Mouse (Mus musculus) embryonic stem cell, embryonic (primary cell): ENCODE measurements around the gene D10Jhu81e.
"Not testable (repeated sequence)": the region's sequence is repeated elsewhere in the genome, so short reads cannot be mapped to it uniquely, and the experiment has no call there.

ENCODE experiments used
- CTCF ChIA-PET, 4 experiments: fragments of 300-600 bp in 2 of 4; fragments of 350-600 bp in 2 of 4; sonication (Branson Sonifier 250); formaldehyde crosslinking; loops; one replicate each; lab custom pipeline; 2022; ENCODE audit warnings: inconsistent platforms in 2 of 4; lab: Charles Lee
- POLR2A ChIA-PET, 4 experiments: fragments of 300-600 bp in 2 of 4; fragments of 350-600 bp in 2 of 4; sonication (Branson Sonifier 250); formaldehyde crosslinking; loops; one replicate each; lab custom pipeline; 2022; ENCODE audit warnings: antibody characterized with exemption in 4 of 4, inconsistent platforms in 1 of 4; lab: Charles Lee

The D10Jhu81e gene

DNA sequence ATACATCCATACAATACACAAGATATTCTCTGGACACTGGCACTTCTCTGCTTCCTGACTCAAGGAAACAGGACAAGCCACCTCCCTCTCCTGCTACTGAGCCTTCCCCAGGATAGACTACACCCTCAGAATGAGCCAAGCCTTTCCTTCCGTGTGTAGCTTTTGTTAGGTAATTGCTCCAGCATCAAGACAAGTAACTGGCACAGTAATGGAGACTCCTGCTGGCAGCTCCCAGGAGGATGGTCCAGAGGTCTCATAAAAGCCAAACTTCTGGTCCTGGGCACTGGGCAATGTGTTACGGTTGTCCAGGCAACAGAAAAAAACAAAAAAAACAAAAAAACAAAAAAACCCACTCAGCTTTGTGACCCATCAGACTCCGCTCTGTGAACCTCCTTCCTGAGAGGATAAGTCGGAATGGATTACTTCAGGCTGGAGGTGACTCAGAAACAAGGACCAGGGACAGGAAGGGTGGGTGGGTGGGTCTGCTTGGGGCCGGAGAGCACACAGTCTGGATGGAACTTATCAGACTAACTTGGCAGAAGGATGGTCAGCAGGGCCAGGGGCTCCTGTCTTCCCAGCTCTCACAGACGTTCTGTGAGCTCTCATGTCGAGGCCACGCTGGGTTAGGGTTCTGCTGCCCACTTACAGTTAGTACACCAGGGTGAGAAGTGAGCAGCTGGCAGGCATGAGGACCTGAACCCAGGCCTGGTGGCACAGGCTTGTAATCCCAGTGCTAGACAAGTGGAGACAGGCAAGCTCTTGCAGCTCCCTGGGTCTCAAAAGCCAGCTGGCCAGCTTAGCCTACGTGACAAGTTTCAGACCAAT lies 42.3 kb downstream of the D10Jhu81e start:
- ChIA-PET POLR2A (interaction anchor here in 3 of 4 experiments (0.6 to 1.4 kb wide), 4 partner anchors 10 to 256 kb away, joined by 3 to 5 read pairs (median 3); partner anchors contain the start of gene Icosl (in 1 of the 3)), CTCF (no interaction called here)

GRCm38 (mm10) chr10:78126311-78126710 lies 43.3 kb downstream of the D10Jhu81e start:
- ChIA-PET POLR2A (interaction anchor here in 3 of 4 experiments (0.6 to 1.4 kb wide), 4 partner anchors 11 to 551 kb away, joined by 3 to 8 read pairs (median 4); partner anchors contain the start of gene Icosl (in 1 of the 3)), CTCF (interaction anchor here in 1 of 4 experiments (0.6 kb wide), 1 partner anchor 11 kb away, joined by 5 read pairs; no protein-coding TSS in a partner anchor)

- POLR2A ChIA-PET: interaction anchor here in 1 of 4 experiments (1.1 kb wide), 1 partner anchor 115 kb away, joined by 3 read pairs; the partner anchor contains the start of gene Pfkl
- CTCF ChIA-PET: not testable (repeated sequence)
Observed at GRCm38 (mm10) chr10:78125061-78125460, 44.5 kb downstream of the D10Jhu81e start.

DNA sequence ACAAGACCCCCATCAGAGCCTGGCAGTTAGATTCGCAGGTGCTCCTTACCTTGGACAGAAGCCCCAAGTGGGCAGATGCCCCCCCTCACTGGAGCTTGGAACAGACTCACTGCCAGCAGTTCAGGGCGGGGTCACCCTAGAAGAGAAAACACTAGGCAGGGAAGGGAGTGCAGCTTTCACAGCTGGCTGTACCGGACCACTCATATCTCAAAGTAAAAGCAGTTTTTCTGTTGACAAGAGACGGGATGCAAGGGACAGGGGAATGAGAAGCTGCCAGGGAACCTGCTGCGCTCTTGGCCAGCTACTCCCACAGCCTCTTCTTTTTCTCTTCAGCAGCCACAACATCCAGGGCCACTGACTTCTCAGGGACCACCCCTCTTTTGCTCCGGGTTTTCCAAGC lies 45.4 kb downstream of the D10Jhu81e start:
- POLR2A ChIA-PET: interaction anchor here in 2 of 4 experiments (1.1 kb wide), 2 partner anchors 114 to 140 kb away, joined by 3 read pairs; partner anchors contain the start of gene Pfkl (in 1 of the 2)
- CTCF ChIA-PET: not testable (repeated sequence)

GRCm38 (mm10) chr10:78119422-78119821 lies 50.2 kb downstream of the D10Jhu81e start:
- POLR2A ChIA-PET: interaction anchor here in 2 of 4 experiments (0.5 to 1.7 kb wide), 5 partner anchors 12 to 115 kb away, joined by 3 to 5 read pairs (median 4); no protein-coding TSS in a partner anchor

DNA sequence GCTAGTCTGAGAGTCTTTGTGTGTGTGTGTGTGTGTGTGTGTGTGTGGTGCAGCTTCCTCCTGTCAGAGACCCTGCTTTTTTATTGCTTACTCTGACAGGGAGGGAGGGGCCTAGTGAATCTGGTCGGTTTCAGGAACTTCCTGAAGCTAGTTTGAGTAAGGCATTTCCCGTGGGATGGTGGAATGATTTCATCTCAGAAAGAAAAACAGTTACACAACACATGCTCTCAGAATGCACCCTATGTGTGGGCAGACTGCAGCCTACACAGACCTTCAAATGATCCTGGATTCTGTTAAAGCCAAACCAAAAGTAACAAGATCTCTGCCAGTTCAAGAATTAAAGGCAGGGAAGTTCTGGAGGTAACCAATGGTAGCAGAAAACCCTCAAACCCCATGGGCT lies 54.4 kb downstream of the D10Jhu81e start:
- ChIA-PET CTCF (interaction anchor here in 2 of 4 experiments (0.6 to 1.1 kb wide), 2 partner anchors 11 to 72 kb away, joined by 3 to 5 read pairs; partner anchors contain the start of gene Aire (in 1 of the 2)), POLR2A (interaction anchor here in 1 of 4 experiments (1.2 to 2.0 kb wide), 3 partner anchors 13 to 20 kb away, joined by 3 to 5 read pairs (median 4); no protein-coding TSS in a partner anchor)

More at GRCm38 (mm10) chr10:78119422-78119821, 50.2 kb downstream of the D10Jhu81e start:
- CTCF ChIA-PET: no interaction called here

- ChIA-PET CTCF (interaction anchor here in 2 of 4 experiments (0.6 kb wide), 2 partner anchors 12 to 262 kb away, joined by 3 to 5 read pairs; no protein-coding TSS in a partner anchor), POLR2A (interaction anchor here in 3 of 4 experiments (0.5 to 2.0 kb wide), 6 partner anchors 13 to 312 kb away, joined by 3 to 5 read pairs (median 3); no protein-coding TSS in a partner anchor)
Observed at GRCm38 (mm10) chr10:78114521-78115092, 55.0 kb downstream of the D10Jhu81e start.
